Mouse (Mus musculus): Measurements from ENCODE around the gene Spef2.

DNA sequence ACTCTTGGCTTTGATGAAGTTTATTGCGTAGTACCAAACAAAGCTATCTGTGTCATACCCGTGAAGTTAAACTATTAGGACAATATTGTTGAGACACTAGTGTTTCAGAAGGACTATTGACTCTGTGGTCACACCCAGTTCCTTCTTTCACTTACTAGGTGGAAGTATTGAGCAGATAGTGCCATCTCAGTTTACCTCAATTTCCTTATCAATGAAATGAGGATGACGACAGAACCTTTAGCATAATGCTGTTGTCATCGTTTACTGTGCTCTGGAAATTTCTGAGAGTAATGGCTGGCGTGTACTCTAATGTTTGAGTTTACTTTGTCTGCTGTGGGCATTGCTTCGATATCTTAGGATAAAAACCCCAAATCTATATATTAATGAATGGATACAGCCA is 117.0 kb downstream of the Spef2 start:
- TF ChIP-seq CTCF (IDR thresholded peaks at IDR 0.05; ENCODE audit: low read depth) (no peak), EP300 (IDR thresholded peaks at IDR 0.05; ENCODE audit: low read depth) (no peak)
